Mouse (Mus musculus): Measurements from ENCODE around the gene Itpkb. TPM values are rescaled to one million over a fixed set of nuclear protein-coding genes. Genes with fewer than 3 reads are reported as not detected.

Itpkb gene
- polyA plus RNA-seq, 1 experiment from 2014 or later: 1.3 TPM

DNA sequence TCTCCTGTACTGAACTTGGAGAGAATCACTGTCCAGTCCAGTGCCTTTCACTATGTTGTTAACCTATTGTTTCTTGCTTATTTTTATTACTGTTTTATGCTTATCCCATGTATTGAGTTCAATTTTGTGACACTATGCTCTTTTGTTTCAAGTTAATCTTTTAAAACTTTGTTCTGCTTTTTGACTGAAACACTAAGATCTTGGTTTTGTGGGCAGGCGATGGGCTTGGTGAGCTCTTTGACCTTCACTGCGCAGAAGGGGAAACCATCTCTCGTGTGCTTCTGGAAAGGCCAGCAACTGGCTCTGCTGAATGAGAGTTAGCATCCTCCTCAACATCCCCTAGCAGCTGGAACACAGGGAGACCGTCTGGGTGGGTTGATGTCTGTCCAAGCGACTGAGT is 32.6 kb downstream of the Itpkb start:
- Histone ChIP-seq H3K27ac (peak overlapping the region; percentile 59), H3K4me3 (replicated peaks) (no peak overlapping the region), H3K9me3 (replicated peaks) (no peaks in the 10 kb centered on the region), H3K9ac (no peak overlapping the region), H3K36me3 (no peaks in the 10 kb centered on the region), H3K27me3 (0 out of 2 replicates have a peak, but pooled peaks cover 3% of the 10 kb centered on the region), H3K4me2 (no peak overlapping the region), H3K4me1 (replicated peaks) (peaks cover 59% of the 10 kb centered on the region)
- WGBS (ENCODE audit: insufficient replicate concordance): 40% methylated on average over 5 of the region's 5 CpGs
- DNase-seq (no peak), ATAC-seq (ENCODE audit: low read depth) (no peak)

DNA sequence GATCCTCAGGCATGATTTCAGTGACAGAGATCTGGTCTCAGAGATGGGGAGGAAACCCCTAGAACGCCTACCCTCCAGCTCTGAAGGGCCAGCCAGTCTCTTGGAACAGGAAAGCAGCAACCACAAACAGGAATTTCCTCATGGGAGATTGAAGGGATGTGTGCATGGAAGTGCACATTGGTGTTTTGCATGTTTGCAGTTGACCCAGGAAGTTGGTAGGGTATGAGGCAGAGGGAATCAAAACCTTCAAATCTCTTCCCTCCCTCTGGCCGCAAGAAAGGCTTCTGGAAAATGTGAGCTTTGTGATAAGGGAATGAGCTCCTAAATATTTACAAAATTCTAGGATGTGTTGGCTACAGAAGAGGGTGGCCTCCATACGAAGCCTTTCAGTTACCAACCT is 33.0 kb downstream of the Itpkb start:
- H3K4me1 ChIP-seq (replicated peaks): peaks cover 57% of the 10 kb centered on the region
- H3K27ac ChIP-seq: peak overlapping the region; percentile 59

DNA sequence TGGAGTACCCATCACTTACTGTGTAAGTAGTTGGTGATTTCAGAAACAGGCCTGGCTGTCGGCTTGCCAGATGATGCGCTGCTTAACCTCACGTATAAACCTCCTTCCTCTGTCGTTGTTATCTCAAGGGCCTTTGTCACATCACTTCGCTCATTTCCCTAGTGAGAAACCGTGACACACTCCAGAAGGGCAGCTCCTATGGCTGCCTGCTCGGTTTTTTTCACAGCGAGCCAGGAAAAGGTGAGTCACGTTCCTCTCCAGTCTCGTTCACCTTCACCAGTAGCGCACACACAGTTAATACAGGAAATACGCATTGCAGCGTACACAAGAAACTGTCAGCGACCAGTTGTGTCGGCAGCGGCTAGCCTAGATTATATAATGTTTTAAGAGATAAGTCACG is 33.7 kb downstream of the Itpkb start:
- no peak for ATAC-seq (ENCODE audit: low read depth)
- H3K36me3 ChIP-seq: no peaks in the 10 kb centered on the region
- 0 out of 2 replicates have a peak, but pooled peaks cover 3% of the 10 kb centered on the region for H3K27me3 ChIP-seq
- peak overlapping the region; percentile 3; the same call in 1 of the 2 replicates for H3K27ac ChIP-seq
- H3K4me2 ChIP-seq: no peak overlapping the region; the same call in 1 of the 2 replicates
- H3K9ac ChIP-seq: no peak overlapping the region
- DNase-seq: no peak
- WGBS (ENCODE audit: insufficient replicate concordance): 33% methylated on average over 17 of the region's 17 CpGs
- H3K9me3 ChIP-seq (replicated peaks): no peaks in the 10 kb centered on the region
- H3K4me3 ChIP-seq (replicated peaks): no peak overlapping the region
- H3K4me1 ChIP-seq (replicated peaks): peaks cover 55% of the 10 kb centered on the region

More for the DNA sequence above, 33.0 kb downstream of the Itpkb start:
- Histone ChIP-seq H3K27me3 (0 out of 2 replicates have a peak, but pooled peaks cover 3% of the 10 kb centered on the region), H3K9me3 (replicated peaks) (no peaks in the 10 kb centered on the region), H3K4me3 (replicated peaks) (no peak overlapping the region), H3K9ac (no peak overlapping the region), H3K4me2 (no peak overlapping the region), H3K36me3 (no peaks in the 10 kb centered on the region)
- DNase-seq (no peak), ATAC-seq (ENCODE audit: low read depth) (no peak)
- WGBS (ENCODE audit: insufficient replicate concordance): 58% methylated on average over 3 of the region's 3 CpGs

DNA sequence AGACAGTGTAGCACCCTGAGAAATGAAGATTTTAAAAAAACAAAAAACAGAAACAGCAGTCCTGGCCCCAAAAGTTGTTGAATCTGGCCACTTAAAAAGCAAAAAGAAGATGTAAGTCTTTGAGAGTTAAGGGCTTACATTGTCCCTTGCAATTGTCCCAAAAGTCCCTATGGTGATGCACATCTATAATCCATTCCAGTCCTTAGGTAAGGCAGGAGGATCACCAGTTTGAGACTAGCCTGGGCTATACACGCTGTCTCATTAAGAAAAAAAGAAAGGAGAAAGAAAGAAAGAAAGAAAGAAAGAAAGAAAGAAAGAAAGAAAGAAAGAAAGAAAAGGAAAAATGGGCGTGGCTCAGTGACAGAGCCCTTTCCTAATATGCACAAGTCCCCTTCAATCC is 34.4 kb downstream of the Itpkb start:
- no peak for DNase-seq
- Histone ChIP-seq H3K9me3 (replicated peaks) (no peaks in the 10 kb centered on the region), H3K4me3 (replicated peaks) (peak overlapping the region; percentile 57), H3K36me3 (no peaks in the 10 kb centered on the region), H3K4me1 (replicated peaks) (peaks cover 51% of the 10 kb centered on the region), H3K27ac (no peak overlapping the region), H3K9ac (peak overlapping the region; percentile 57; the same call in 1 of the 2 replicates), H3K4me2 (peak overlapping the region; percentile 80), H3K27me3 (0 out of 2 replicates have a peak, but pooled peaks cover 3% of the 10 kb centered on the region)
- 18% methylated on average over 2 of the region's 2 CpGs for WGBS (ENCODE audit: insufficient replicate concordance)
- ATAC-seq (ENCODE audit: low read depth): no peak; the same call in 1 of the 2 replicates

DNA sequence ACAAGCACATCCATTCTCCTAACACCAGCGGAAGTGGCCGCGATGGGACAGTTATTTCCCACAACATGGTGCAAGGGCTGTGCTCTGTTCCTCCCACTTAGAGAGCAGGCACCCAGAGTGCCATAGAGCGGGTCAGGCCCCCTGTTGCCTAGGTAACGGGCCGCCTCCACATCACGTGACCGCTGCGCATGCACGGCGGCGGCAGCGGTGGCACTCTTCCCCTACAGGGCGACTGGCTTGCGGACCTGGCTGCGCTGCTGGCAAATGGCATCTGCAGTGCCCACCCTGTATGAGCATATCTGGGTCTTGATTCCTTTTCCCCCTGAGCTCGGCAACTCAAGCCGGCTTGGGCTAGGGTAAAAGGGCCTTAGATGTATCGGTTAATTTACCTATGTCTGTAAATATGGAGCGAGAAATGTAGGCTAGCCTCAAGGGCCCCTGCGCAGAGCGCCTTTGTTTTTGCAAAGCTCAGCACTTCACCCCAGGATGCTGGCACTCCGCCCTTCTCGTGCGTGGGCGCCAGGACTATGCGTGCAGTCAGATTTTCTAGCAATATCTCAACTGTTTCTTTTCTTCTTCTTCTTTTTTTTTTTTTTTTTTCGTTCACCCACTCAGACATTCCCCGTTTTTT is 35.0 kb downstream of the Itpkb start:
- Histone ChIP-seq H3K27me3 (0 out of 2 replicates have a peak, but pooled peaks cover 3% of the 10 kb centered on the region), H3K36me3 (no peaks in the 10 kb centered on the region)
- WGBS (ENCODE audit: insufficient replicate concordance): 4% methylated on average over 29 of the region's 29 CpGs

DNA sequence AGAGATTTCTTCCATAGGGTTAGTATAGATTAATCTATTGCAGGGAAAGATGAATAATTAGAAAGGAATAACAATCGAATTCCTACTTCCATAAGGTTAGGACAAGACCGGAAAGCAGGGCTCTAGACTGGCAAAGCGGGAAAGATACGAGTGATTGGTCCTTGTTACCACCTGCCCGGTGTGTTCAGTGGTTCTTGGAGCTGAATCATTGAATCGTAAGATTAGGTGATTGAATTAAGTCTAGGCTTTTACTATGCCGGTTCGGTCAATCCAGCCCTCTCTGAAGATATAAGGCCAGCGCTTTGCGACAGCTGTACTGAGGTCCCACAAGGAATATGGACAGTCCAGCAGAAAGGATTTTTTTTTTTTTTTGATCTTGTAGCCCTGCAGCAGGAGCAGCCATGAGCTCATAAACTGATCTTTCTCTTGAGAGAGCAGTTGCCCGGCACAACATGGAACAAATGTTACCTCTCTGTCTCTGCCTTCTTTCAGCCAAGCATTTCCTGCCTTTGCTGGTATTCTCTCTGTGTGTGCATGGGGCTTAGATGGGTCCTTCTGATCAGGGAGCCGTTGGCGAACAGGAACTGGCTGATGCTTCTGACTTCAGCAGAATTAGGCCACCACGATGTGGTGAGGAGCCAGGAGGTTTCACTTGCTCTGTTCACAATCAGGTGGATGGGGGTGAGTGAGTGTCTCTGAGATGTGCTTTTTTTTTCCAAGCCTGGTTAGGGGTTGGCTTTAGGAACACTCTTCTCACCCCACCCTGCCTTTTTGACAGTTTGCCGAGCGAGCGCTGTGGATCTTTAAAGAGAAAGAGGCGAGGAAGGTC is 35.9 kb downstream of the Itpkb start:
- H3K27ac ChIP-seq: peak overlapping the region; percentile 29
- peak overlapping the region; percentile 80; the same call in 1 of the 2 replicates for H3K4me2 ChIP-seq
- no peak overlapping the region for H3K4me3 ChIP-seq (replicated peaks)
- H3K9ac ChIP-seq: no peak overlapping the region
- 0 out of 2 replicates have a peak, but pooled peaks cover 3% of the 10 kb centered on the region for H3K27me3 ChIP-seq
- DNase-seq: no peak
- H3K36me3 ChIP-seq: no peaks in the 10 kb centered on the region
- no peak for ATAC-seq (ENCODE audit: low read depth)
- H3K4me1 ChIP-seq (replicated peaks): peaks cover 51% of the 10 kb centered on the region
- H3K9me3 ChIP-seq (replicated peaks): no peaks in the 10 kb centered on the region
- 58% methylated on average over 18 of the region's 18 CpGs for WGBS (ENCODE audit: insufficient replicate concordance)

More for the DNA sequence above, 35.0 kb downstream of the Itpkb start:
- Histone ChIP-seq H3K9me3 (replicated peaks) (no peaks in the 10 kb centered on the region), H3K4me1 (replicated peaks) (peaks cover 51% of the 10 kb centered on the region), H3K4me3 (replicated peaks) (peak overlapping the region; percentile 57), H3K27ac (peak overlapping the region; percentile 50; the same call in 1 of the 2 replicates), H3K9ac (peak overlapping the region; percentile 57), H3K4me2 (peak overlapping the region; percentile 80)
- peak; percentile 91 for ATAC-seq (ENCODE audit: low read depth)
- DNase-seq: peak; percentile 90

DNA sequence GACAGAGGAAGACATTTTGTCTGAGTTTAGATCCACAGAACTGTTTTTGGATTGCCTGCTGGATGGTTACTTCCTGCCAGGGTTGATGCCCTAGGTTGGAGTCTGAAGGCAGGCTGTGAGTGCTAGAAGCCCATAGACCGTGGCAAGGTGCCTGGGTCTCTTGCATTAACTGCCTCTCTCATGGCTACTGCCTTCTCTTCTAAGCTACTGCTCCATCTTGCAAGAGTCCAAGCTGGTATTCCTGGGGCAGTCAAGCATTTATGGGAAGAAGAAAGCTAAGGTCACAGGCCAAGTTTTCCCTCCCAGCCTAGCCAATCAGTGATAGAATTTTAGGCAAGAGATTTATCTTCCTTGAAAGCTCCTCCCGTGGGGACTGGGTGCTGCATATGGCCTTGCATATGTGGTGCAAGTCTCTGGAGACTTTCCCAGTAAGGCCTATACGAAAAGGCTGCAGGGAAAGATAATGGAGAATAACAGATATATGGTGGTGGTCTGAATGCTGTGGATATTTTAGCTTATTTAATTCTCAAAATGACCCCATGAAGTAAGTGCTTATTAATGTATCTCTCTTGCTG is 36.8 kb downstream of the Itpkb start:
- peaks cover 51% of the 10 kb centered on the region for H3K4me1 ChIP-seq (replicated peaks)
- no peaks in the 10 kb centered on the region for H3K9me3 ChIP-seq (replicated peaks)
- DNase-seq: no peak
- no peak for ATAC-seq (ENCODE audit: low read depth)
- no peak overlapping the region for H3K9ac ChIP-seq
- H3K4me3 ChIP-seq (replicated peaks): no peak overlapping the region
- H3K36me3 ChIP-seq: no peaks in the 10 kb centered on the region
- H3K4me2 ChIP-seq: no peak overlapping the region
- no peak overlapping the region for H3K27ac ChIP-seq
- WGBS (ENCODE audit: insufficient replicate concordance): 57% methylated on average over 3 of the region's 3 CpGs
- 0 out of 2 replicates have a peak, but pooled peaks cover 3% of the 10 kb centered on the region for H3K27me3 ChIP-seq

DNA sequence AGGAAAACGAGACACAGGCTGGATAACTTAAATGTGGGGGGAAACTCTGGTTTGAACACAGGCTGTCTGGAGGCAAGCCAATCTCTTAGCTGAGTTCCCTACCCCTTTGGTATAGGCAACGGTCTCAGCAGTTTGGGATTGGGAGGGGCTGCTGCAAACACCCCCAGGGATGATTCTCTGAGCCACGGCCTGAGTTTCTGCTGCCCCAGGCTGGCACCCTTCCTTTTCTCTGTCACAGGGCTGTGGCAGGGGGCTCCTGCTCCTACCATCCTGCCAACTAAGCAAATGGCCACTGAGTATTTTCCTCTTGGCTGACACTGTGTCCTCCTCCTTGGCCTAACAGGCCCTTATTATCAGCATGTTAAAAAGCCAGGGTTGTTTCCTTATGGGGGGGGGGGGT is 37.3 kb downstream of the Itpkb start:
- H3K9ac ChIP-seq: no peak overlapping the region
- no peaks in the 10 kb centered on the region for H3K9me3 ChIP-seq (replicated peaks)
- 0 out of 2 replicates have a peak, but pooled peaks cover 3% of the 10 kb centered on the region for H3K27me3 ChIP-seq
- no peak for DNase-seq
- H3K27ac ChIP-seq: no peak overlapping the region
- WGBS (ENCODE audit: insufficient replicate concordance): 64% methylated on average over 3 of the region's 3 CpGs
- H3K4me2 ChIP-seq: no peak overlapping the region
- H3K36me3 ChIP-seq: no peaks in the 10 kb centered on the region
- H3K4me3 ChIP-seq (replicated peaks): no peak overlapping the region
- no peak for ATAC-seq (ENCODE audit: low read depth)
- peaks cover 51% of the 10 kb centered on the region for H3K4me1 ChIP-seq (replicated peaks)

DNA sequence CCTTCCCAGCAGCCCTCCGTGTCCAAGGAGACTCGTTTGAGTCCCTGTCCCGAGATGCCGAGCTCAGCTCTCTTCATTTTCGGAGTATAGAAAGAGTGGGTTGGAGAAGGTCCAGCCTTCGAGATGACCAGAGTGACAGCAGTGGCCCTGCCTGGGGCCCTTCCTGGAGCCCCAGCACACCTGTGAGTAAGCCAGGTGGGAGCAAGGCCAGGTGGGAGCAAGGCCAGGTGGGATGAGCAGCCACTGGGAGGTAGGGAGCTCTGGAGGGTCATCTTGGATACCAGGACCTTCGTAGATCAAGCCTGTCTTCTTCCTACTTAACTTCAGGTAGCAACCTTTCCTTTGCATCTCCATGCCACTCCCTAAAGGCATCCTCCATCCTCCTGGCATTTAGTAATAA is 37.8 kb downstream of the Itpkb start:
- Histone ChIP-seq H3K4me1 (replicated peaks) (peaks cover 48% of the 10 kb centered on the region), H3K4me3 (replicated peaks) (no peak overlapping the region), H3K27me3 (0 out of 2 replicates have a peak, but pooled peaks cover 3% of the 10 kb centered on the region), H3K27ac (no peak overlapping the region), H3K9ac (no peak overlapping the region), H3K36me3 (no peaks in the 10 kb centered on the region), H3K9me3 (replicated peaks) (no peaks in the 10 kb centered on the region), H3K4me2 (no peak overlapping the region)
- DNase-seq (no peak), ATAC-seq (ENCODE audit: low read depth) (no peak)
- 67% methylated on average over 7 of the region's 7 CpGs for WGBS (ENCODE audit: insufficient replicate concordance)

DNA sequence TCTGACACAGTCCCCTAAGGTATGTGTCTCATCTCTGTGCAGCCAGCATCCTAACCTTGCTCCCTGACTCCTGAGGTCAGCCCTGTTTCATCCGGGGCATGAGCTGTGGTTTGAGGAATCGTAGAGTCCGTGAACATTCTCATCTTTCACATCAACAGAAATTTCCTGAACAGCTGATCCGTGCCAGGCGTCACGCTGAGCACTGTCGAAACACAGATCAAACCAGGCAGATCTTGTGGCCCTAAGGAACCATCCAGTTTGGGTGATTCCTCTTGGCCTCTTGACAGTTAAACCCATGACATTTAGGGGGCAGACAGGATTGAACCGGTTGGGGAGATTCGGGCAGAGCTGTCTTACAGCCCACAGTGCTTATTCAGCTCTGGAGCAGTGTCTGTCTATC is 38.4 kb downstream of the Itpkb start:
- H3K36me3 ChIP-seq: no peaks in the 10 kb centered on the region
- H3K4me3 ChIP-seq (replicated peaks): no peak overlapping the region
- ATAC-seq (ENCODE audit: low read depth): no peak
- no peak overlapping the region for H3K27ac ChIP-seq
- no peaks in the 10 kb centered on the region for H3K9me3 ChIP-seq (replicated peaks)
- H3K9ac ChIP-seq: no peak overlapping the region
- H3K4me2 ChIP-seq: no peak overlapping the region
- DNase-seq: no peak
- peaks cover 43% of the 10 kb centered on the region for H3K4me1 ChIP-seq (replicated peaks)
- H3K27me3 ChIP-seq: 0 out of 2 replicates have a peak, but pooled peaks cover 3% of the 10 kb centered on the region
- 59% methylated on average over 9 of the region's 9 CpGs for WGBS (ENCODE audit: insufficient replicate concordance)

Data from liver, embryonic 13.5 days (tissue).